Comparison of ENCODE assay signal across 8 mouse cellular contexts in genomic region chr1:133799686-133800445, GRCm38 (mm10). TPM values are rescaled to one million over a fixed set of nuclear protein-coding genes. Genes with fewer than 3 reads are reported as not detected.
DNase-seq lines count a peak whose midpoint lies in the region; ATAC-seq and TF ChIP-seq lines count a peak whose summit lies in the region.

No protein-coding gene starts in this region.

- no peak overlapping the region for H3ac ChIP-seq in myocyte (ENCODE audit: control insufficient read depth, insufficient read length)

- H3K27ac ChIP-seq in left cerebral cortex, adult 2 months: peak overlapping the region; percentile 61; the same call in 1 of the 2 replicates
- peak overlapping the region; percentile 93 for H3K27ac ChIP-seq in embryonic facial prominence, embryonic 15.5 days (replicated peaks)
- H3K27ac ChIP-seq in limb, embryonic 15.5 days: peak overlapping the region; percentile 78

- 2% methylated on average over 21 of the region's 21 CpGs for WGBS in embryonic facial prominence, embryonic 15.5 days
- WGBS in limb, embryonic 15.5 days: 3% methylated on average over 21 of the region's 21 CpGs

- peak overlapping the region; percentile 53 for H3K9ac ChIP-seq in embryonic facial prominence, embryonic 15.5 days
- peak overlapping the region; percentile 51; the same call in 1 of the 2 replicates for H3K9ac ChIP-seq in limb, embryonic 15.5 days

- peak overlapping the region; percentile 64 for H3K4me3 ChIP-seq in left cerebral cortex, adult 2 months
- H3K4me3 ChIP-seq in embryonic facial prominence, embryonic 15.5 days (replicated peaks): peak overlapping the region; percentile 72
- H3K4me3 ChIP-seq in limb, embryonic 15.5 days: peak overlapping the region; percentile 65
- H3K4me3 ChIP-seq in myocyte: peak overlapping the region; percentile 76

- intact Hi-C loops in left cerebral cortex, adult 2 months (cut with DNase I): loop anchor here (1.0 to 2.0 kb wide), 2 partner anchors 63 to 97 kb away; no protein-coding TSS in a partner anchor
- intact Hi-C loops in left cerebral cortex, postnatal 10 days (cut with DNase I): loop anchor here (5.0 kb wide), 1 partner anchor 97 kb away; no protein-coding TSS in a partner anchor
- intact Hi-C loops in heart, postnatal 36 days (cut with DNase I): loop anchor here (1.0 to 2.0 kb wide), 3 partner anchors 55 to 92 kb away; no protein-coding TSS in a partner anchor

- H3K4me2 ChIP-seq in embryonic facial prominence, embryonic 15.5 days (replicated peaks): peak overlapping the region; percentile 86
- H3K4me2 ChIP-seq in limb, embryonic 15.5 days: peak overlapping the region; percentile 83
- peak overlapping the region; percentile 90 for H3K4me2 ChIP-seq in myocyte (ENCODE audit: low read depth)

- no peaks in the 10 kb centered on the region for H3K27me3 ChIP-seq in embryonic facial prominence, embryonic 15.5 days
- no peaks in the 10 kb centered on the region for H3K27me3 ChIP-seq in limb, embryonic 15.5 days
- H3K27me3 ChIP-seq in myocyte (ENCODE audit: control insufficient read depth, insufficient read depth, insufficient read length): no peaks in the 10 kb centered on the region

- 0 out of 2 replicates have a peak, but pooled peaks have one; percentile 16 for ATAC-seq in embryonic facial prominence, embryonic 15.5 days (ENCODE audit: insufficient number of reproducible peaks, low FRiP score, low TSS enrichment, low read depth)
- no peak for ATAC-seq in limb, embryonic 15.5 days (ENCODE audit: insufficient number of reproducible peaks, low FRiP score, low TSS enrichment, low read depth)

- H3K9me3 ChIP-seq in embryonic facial prominence, embryonic 15.5 days (replicated peaks): no peaks in the 10 kb centered on the region
- no peaks in the 10 kb centered on the region for H3K9me3 ChIP-seq in limb, embryonic 15.5 days

- no peak for TF ChIP-seq POLR2A in myocyte (IDR thresholded peaks at IDR 0.05; ENCODE audit: insufficient read length, low read depth)

- no peak for DNase-seq in left cerebral cortex, adult 2 months (ENCODE audit: extremely low spot score in 1 of 2, low spot score in 2 of 2)
- no peak for DNase-seq in left cerebral cortex, postnatal 10 days (ENCODE audit: extremely low spot score in 1 of 2, low spot score in 2 of 2)
- peak; percentile 30 to 44 for DNase-seq in heart, postnatal 36 days
- no peak for DNase-seq in left cerebral cortex, adult 11 months (ENCODE audit: low spot score)
- DNase-seq in adrenal gland, postnatal 4 days (ENCODE audit: low spot score in 2 of 2): no peak

- no peaks in the 10 kb centered on the region for H3K36me3 ChIP-seq in embryonic facial prominence, embryonic 15.5 days
- H3K36me3 ChIP-seq in limb, embryonic 15.5 days: no peaks in the 10 kb centered on the region
- H3K36me3 ChIP-seq in myocyte (ENCODE audit: control insufficient read depth, insufficient read depth): no peaks in the 10 kb centered on the region

- no peak for TF ChIP-seq CTCF in left cerebral cortex, adult 2 months (IDR thresholded peaks at IDR 0.05)

- H3K4me1 ChIP-seq in embryonic facial prominence, embryonic 15.5 days: peaks cover 55% of the 10 kb centered on the region
- peaks cover 41% of the 10 kb centered on the region for H3K4me1 ChIP-seq in limb, embryonic 15.5 days

- H3K79me2 ChIP-seq in myocyte (ENCODE audit: control insufficient read depth, insufficient read depth): peaks cover 41% of the 10 kb centered on the region

TF ChIP-seq in myocyte, 11 proteins besides CTCF, POLR2A, EP300 and RAD21:
- TF ChIP-seq TCF3 (IDR thresholded peaks at IDR 0.05; ENCODE audit: insufficient read length, low read depth) (no peak), MYOG (IDR thresholded peaks at IDR 0.05; ENCODE audit: control insufficient read depth in 1 of 3, insufficient read depth in 1 of 3, insufficient read length in 2 of 3, low read depth in 2 of 3) (no peak), USF1 (IDR thresholded peaks at IDR 0.05; ENCODE audit: low read depth) (no peak), REST (IDR thresholded peaks at IDR 0.05; ENCODE audit: insufficient read depth, insufficient read length) (no peak), E2F4 (IDR thresholded peaks at IDR 0.05; ENCODE audit: insufficient read depth) (no peak), POLR2AphosphoS2 (IDR thresholded peaks at IDR 0.05; ENCODE audit: insufficient read length, low read depth) (no peak), SRF (IDR thresholded peaks at IDR 0.05; ENCODE audit: control insufficient read depth, insufficient read length, low read depth) (no peak), MYOD1 (IDR thresholded peaks at IDR 0.05; ENCODE audit: control insufficient read depth in 1 of 3, insufficient read length in 2 of 3, low read depth in 2 of 3) (no peak), CEBPB (IDR thresholded peaks at IDR 0.05; ENCODE audit: insufficient read depth, poor library complexity, severe bottlenecking) (no peak), TCF12 (IDR thresholded peaks at IDR 0.05; ENCODE audit: insufficient read depth, poor library complexity, severe bottlenecking) (no peak), MAX (IDR thresholded peaks at IDR 0.05; ENCODE audit: low read depth) (no peak)
TF ChIP-seq in myocyte: peak in this region for 0.

RNA-seq across cellular contexts. Expression of gene Atp2b4, which starts 1.0 kb away (rescaled TPM):
- 100 to 1,000 TPM; 245 to 247 TPM for total RNA-seq in left cerebral cortex, adult 2 months (2021)
- total RNA-seq in left cerebral cortex, postnatal 10 days (2021): 100 to 1,000 TPM; 257 to 273 TPM
- polyA plus RNA-seq in embryonic facial prominence, embryonic 15.5 days (2015; fragmentation: Nextera tagmentation; extraction: Ambion mirVana): 22.3 and 24.4 TPM in 2 replicates
- 10 to 100 TPM; 19.5 to 23.7 TPM for total RNA-seq in heart, postnatal 36 days (2021)
- polyA plus RNA-seq in limb, embryonic 15.5 days (2015; fragmentation: Nextera tagmentation; extraction: Ambion mirVana): 22.4 and 23.9 TPM in 2 replicates
- polyA plus RNA-seq in myocyte (2012; fragmentation: generic; extraction: Trizol): 28.1 TPM
- 10 to 100 TPM; 49.9 to 55.6 TPM for total RNA-seq in adrenal gland, postnatal 4 days (2021)

Comparison
In these comparisons a context has a peak if more than half of its experiments do, and no peak if none do; other contexts are left out.
1. DNase-seq: peak in heart, postnatal 36 days (2 of 2); none in left cerebral cortex, adult 2 months (0 of 2), left cerebral cortex, postnatal 10 days (0 of 2), left cerebral cortex, adult 11 months (single experiment) and adrenal gland, postnatal 4 days (0 of 2).
2. RNA of gene Atp2b4, which starts 1.0 kb away (total RNA-seq): 257 to 273 TPM in left cerebral cortex, postnatal 10 days and 245 to 247 TPM in left cerebral cortex, adult 2 months; 49.9 to 55.6 TPM in adrenal gland, postnatal 4 days and 19.5 to 23.7 TPM in heart, postnatal 36 days; every median in the first group is over 4 times any median in the second.
3. Peak in every context shown above with its lines, with median percentiles within 50 percentile points of each other: H3K27ac ChIP-seq, H3K4me3 ChIP-seq and H3K4me2 ChIP-seq.